Mouse (Mus musculus) heart, embryonic 10.5 days (tissue): ENCODE results near the gene Tex26. TPM values are rescaled to one million over a fixed set of nuclear protein-coding genes. Genes with fewer than 3 reads are reported as not detected.

ENCODE experiments used
- DNase-seq: peaks from one replicate; pipeline ENCODE4 v3.0.0-alpha.2; 2017; ENCODE audit warnings: low spot score
- H3K27ac ChIP-seq: fragments of 300-500 bp; sonication (generic); 2 replicates; pipeline ENCODE4 v1.5.1; 2016; ENCODE audit warnings: mild to moderate bottlenecking
- H3K27me3 ChIP-seq: fragments of 300-500 bp; sonication (generic); 2 replicates; pipeline ENCODE4 v1.6.1; 2016; ENCODE audit warnings: mild to moderate bottlenecking; ENCODE audit not compliant: poor library complexity, insufficient read depth, severe bottlenecking
- H3K36me3 ChIP-seq: fragments of 300-500 bp; sonication (generic); 2 replicates; pipeline ENCODE4 v1.6.1; 2016; ENCODE audit warnings: mild to moderate bottlenecking, moderate library complexity
- H3K4me1 ChIP-seq: fragments of 300-500 bp; sonication (generic); 2 replicates; pipeline ENCODE4 v1.6.1; 2016; ENCODE audit warnings: mild to moderate bottlenecking
- H3K4me3 ChIP-seq: fragments of 300-500 bp; sonication (generic); 2 replicates; pipeline ENCODE4 v1.5.1; 2016; ENCODE audit warnings: mild to moderate bottlenecking, moderate library complexity
- H3K9me3 ChIP-seq: fragments of 300-500 bp; sonication (generic); 2 replicates; pipeline ENCODE4 v1.6.1; 2016; ENCODE audit warnings: mild to moderate bottlenecking, moderate library complexity
- WGBS: fragments of 180-500 bp; shearing (Covaris S2); methylation state at CpG from one replicate; pipeline ENCODE4 v1.1.7; 2016; 5-methylcytosine and 5-hydroxymethylcytosine counted together
- polyA plus RNA-seq: library from polyadenylated mRNA; unstranded; fragments of >200 nt; fragmentation: Nextera tagmentation; extraction: Ambion mirVana; gene quantifications from 2 replicates; pipeline ENCODE4 v1.2.1, GENCODE M21; 2016

The Tex26 gene
- polyA plus RNA-seq, 1 experiment from 2014 or later, result 0.78 TPM

DNA sequence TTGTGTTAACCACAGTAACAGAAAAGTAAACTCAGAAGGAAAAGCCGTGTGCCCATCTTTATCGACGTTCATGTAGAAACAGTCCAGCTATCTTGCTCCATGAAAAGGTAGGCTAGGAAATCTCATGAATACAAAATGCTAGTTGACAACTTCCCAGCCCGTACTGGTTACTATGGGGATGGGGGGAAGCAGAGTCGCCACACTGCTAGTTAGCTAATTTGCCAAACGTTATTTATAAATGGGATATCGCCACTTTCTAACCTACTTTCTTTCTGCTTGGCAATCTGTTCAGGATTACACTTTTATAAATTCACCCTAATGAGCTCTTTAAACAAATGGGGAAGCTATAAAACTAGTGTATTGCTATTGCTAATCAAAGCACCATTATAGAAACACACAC, 42.5 kb downstream of the Tex26 start:
- 90% methylated on average over 7 of the region's 7 CpGs for WGBS
- Histone ChIP-seq H3K4me1 (0 out of 2 replicates have a peak, but pooled peaks cover 4% of the 10 kb centered on the region), H3K27me3 (no peaks in the 10 kb centered on the region), H3K27ac (no peak overlapping the region), H3K9me3 (no peaks in the 10 kb centered on the region), H3K4me3 (no peak overlapping the region), H3K36me3 (no peaks in the 10 kb centered on the region)
- no peak for DNase-seq

- Histone ChIP-seq H3K27ac (no peak overlapping the region), H3K27me3 (no peaks in the 10 kb centered on the region), H3K9me3 (no peaks in the 10 kb centered on the region), H3K36me3 (no peaks in the 10 kb centered on the region), H3K4me3 (no peak overlapping the region), H3K4me1 (peaks cover 6% of the 10 kb centered on the region; the same call in 1 of the 2 replicates)
- WGBS, result 55% methylated on average over 12 of the region's 12 CpGs
- no peak for DNase-seq
Measured at GRCm38 (mm10) chr5:149483321-149484052, 44.0 kb downstream of the Tex26 start.

- H3K4me3 ChIP-seq, result no peak overlapping the region
- no peaks in the 10 kb centered on the region for H3K36me3 ChIP-seq
- H3K27ac ChIP-seq, result no peak overlapping the region
- peaks cover 6% of the 10 kb centered on the region; the same call in 1 of the 2 replicates for H3K4me1 ChIP-seq
- H3K27me3 ChIP-seq, result no peaks in the 10 kb centered on the region
- WGBS, result 70% methylated on average over 12 of the region's 12 CpGs
- no peak for DNase-seq
- no peaks in the 10 kb centered on the region for H3K9me3 ChIP-seq
Measured at GRCm38 (mm10) chr5:149484270-149484669, 44.8 kb downstream of the Tex26 start.

GRCm38 (mm10) chr5:149485447-149485846, 46.0 kb downstream of the Tex26 start:
- Histone ChIP-seq H3K4me1 (peaks cover 6% of the 10 kb centered on the region; the same call in 1 of the 2 replicates), H3K4me3 (no peak overlapping the region), H3K36me3 (no peaks in the 10 kb centered on the region), H3K27me3 (no peaks in the 10 kb centered on the region), H3K9me3 (no peaks in the 10 kb centered on the region), H3K27ac (no peak overlapping the region)
- WGBS, result 91% methylated on average over 6 of the region's 6 CpGs
- DNase-seq, result no peak

DNA sequence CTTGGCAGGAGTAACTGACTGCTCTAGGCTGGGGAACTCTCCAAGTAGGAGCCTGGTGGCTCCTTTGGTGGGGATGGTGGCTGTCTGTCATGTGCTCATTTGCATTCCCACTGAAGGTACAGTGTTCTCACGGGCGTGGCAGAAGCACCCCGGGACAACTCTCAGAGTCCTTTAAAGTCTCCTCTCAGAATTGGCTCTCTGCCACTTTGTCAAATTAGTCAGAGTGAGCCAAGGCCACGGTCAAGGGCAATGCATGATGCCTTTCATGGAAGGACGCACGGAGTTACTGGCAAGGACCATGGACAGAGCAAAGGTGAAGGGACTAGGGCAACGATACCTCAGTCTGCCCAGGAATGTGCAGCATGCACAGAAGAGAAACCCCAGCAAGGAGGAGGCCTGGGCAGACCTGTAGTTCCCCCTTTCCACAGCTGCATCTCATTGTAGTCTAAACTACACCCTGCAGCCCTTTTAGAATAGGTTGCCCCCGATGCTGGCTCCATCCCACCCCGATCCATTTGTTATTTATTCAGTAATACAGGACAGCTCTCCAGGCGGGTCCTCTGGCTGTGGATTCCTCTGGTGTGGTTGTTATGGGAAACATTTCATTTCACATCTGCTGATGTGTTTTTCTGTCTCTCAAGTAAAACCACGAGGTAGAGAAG, 49.0 kb downstream of the Tex26 start:
- Histone ChIP-seq H3K27ac (no peak overlapping the region), H3K4me3 (no peak overlapping the region), H3K9me3 (no peaks in the 10 kb centered on the region), H3K27me3 (no peaks in the 10 kb centered on the region), H3K4me1 (peaks cover 12% of the 10 kb centered on the region; the same call in 1 of the 2 replicates), H3K36me3 (no peaks in the 10 kb centered on the region)
- 49% methylated on average over 11 of the region's 11 CpGs for WGBS
- DNase-seq, result no peak

GRCm38 (mm10) chr5:149489136-149489535, 49.7 kb downstream of the Tex26 start:
- Histone ChIP-seq H3K27ac (no peak overlapping the region), H3K4me1 (peaks cover 12% of the 10 kb centered on the region; the same call in 1 of the 2 replicates), H3K36me3 (no peaks in the 10 kb centered on the region), H3K27me3 (no peaks in the 10 kb centered on the region), H3K4me3 (no peak overlapping the region), H3K9me3 (no peaks in the 10 kb centered on the region)
- 84% methylated on average over 11 of the region's 11 CpGs for WGBS
- no peak for DNase-seq

DNA sequence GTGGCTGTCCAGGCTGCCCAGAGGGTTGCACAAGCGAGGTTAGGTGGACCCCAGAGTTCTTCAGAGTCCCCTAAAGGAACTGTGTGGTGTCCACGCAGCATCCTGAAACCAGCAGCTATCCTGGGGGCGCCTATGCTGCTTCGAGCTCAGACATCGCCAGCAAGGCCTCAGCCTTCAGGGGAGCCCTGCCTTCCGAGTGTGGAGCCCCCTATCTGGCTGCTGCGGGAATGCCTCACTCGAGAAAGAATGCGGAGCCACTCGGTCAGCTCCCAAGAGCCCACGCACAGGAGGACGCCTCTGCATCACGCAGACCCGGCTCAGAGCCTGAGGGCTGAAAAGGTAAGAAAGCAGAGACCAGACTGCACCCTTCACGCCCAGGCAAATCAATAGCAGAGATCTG, 50.8 kb downstream of the Tex26 start:
- Histone ChIP-seq H3K4me1 (peaks cover 12% of the 10 kb centered on the region; the same call in 1 of the 2 replicates), H3K27ac (no peak overlapping the region), H3K27me3 (no peaks in the 10 kb centered on the region), H3K9me3 (no peaks in the 10 kb centered on the region), H3K4me3 (no peak overlapping the region), H3K36me3 (no peaks in the 10 kb centered on the region)
- DNase-seq, result no peak
- 56% methylated on average over 15 of the region's 15 CpGs for WGBS

DNA sequence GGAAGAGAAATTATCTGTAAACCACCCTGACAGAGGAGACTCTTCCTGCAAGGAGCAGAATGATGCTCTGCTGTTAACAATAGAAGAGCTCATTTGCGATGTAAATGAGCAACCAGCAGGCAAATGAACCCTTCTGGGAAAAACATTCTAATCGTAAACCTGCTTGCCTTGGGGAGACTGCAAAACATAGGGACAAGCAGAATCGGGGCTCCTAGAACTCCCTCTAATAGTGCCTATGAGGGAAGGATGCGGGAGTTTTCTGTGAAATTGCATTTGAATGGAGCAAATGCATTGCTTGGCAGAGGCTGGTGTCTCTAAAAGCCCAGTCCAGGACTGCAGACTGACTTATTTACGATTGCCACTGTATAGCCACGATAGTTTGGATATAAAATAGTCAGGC, 56.2 kb downstream of the Tex26 start:
- 54% methylated on average over 6 of the region's 6 CpGs for WGBS

DNA sequence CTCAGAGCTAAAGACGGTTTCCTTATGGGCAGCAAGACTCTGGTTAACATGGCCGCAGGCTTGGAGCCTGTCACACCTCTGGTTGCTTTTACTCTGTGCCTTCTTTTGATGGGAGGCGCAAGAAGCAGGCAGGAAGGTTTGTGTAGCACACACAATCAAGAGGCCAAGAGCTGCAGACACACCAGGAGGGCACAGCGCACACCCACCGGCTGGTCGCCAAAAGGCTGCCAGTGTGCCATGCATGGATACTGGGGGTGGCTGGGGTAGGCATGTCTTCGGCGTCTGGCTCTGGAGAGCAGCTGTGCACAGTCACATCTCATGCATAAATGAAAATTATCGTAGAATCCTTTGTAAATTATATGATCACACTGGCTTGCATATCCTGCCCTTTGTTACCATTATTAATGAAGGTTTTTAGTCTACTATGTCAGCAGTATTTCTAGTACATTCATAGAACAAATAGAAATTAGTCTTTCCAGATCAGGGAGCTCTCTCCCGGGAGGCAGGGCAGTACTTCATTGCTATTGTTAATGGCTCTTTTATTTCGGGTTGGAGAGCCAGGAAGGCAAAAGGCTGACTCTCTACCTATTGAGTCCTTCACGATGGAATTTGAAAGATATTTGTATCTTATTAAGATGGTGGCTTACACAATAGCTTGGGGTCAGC, 57.1 kb downstream of the Tex26 start:
- WGBS, result 71% methylated on average over 12 of the region's 12 CpGs
- Histone ChIP-seq H3K36me3 (no peaks in the 10 kb centered on the region), H3K27me3 (no peaks in the 10 kb centered on the region), H3K9me3 (no peaks in the 10 kb centered on the region), H3K4me1 (peaks cover 18% of the 10 kb centered on the region), H3K4me3 (no peak overlapping the region), H3K27ac (no peak overlapping the region)
- DNase-seq, result no peak

More for the DNA sequence above, 56.2 kb downstream of the Tex26 start:
- Histone ChIP-seq H3K36me3 (no peaks in the 10 kb centered on the region), H3K4me3 (no peak overlapping the region), H3K27me3 (no peaks in the 10 kb centered on the region), H3K27ac (no peak overlapping the region), H3K9me3 (no peaks in the 10 kb centered on the region), H3K4me1 (peaks cover 18% of the 10 kb centered on the region)
- no peak for DNase-seq

- Histone ChIP-seq H3K9me3 (no peaks in the 10 kb centered on the region), H3K27ac (no peak overlapping the region), H3K36me3 (no peaks in the 10 kb centered on the region), H3K4me1 (peaks cover 12% of the 10 kb centered on the region), H3K4me3 (no peak overlapping the region), H3K27me3 (no peaks in the 10 kb centered on the region)
- WGBS, result 48% methylated on average over 4 of the region's 4 CpGs
- DNase-seq, result no peak
Measured at GRCm38 (mm10) chr5:149499936-149500335, 60.5 kb downstream of the Tex26 start.

DNA sequence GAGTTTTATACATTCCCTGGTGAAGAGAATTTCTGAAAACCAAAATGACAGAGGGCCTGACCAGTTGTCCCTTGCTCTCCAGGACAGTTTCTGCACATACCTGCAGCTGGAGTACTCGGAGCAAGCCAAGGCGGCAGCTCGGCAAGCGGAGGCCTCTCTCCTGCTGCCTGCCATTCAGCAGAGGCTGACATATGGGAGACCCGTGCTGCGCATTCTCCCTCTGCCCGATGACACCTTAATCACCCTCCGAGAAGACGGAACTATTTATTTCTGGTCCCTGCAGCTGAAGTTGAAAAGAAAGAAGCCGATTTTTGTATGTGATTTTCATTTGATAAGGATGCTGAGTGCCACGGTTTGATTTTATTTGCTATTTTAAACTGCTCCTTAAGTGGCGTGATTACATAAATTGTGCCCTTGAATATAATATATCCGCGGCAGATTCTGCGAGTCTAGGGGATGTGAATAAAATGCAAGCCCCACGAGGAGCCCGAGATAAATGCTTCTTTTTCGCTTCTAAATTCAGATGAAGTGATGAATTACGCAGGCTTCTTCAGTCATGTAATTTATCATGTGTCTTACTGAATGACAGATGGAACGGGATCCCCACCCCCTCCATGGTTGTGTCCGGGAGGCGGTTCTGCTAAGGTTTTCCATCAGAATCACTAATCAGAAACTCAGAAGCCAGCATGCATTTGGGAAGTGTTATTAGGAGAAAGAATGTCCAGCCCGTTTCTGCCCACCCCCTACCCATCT, 64.1 kb downstream of the Tex26 start:
- H3K27ac ChIP-seq, result no peak overlapping the region
- H3K4me3 ChIP-seq, result no peak overlapping the region
- no peaks in the 10 kb centered on the region for H3K36me3 ChIP-seq
- peaks cover 13% of the 10 kb centered on the region; the same call in 1 of the 2 replicates for H3K4me1 ChIP-seq
- H3K27me3 ChIP-seq, result no peaks in the 10 kb centered on the region
- DNase-seq, result no peak
- H3K9me3 ChIP-seq, result no peaks in the 10 kb centered on the region
- 80% methylated on average over 23 of the region's 23 CpGs for WGBS

GRCm38 (mm10) chr5:149504985-149505384, 65.5 kb downstream of the Tex26 start:
- Histone ChIP-seq H3K27ac (no peak overlapping the region), H3K4me3 (no peak overlapping the region), H3K4me1 (peaks cover 15% of the 10 kb centered on the region; the same call in 1 of the 2 replicates), H3K27me3 (no peaks in the 10 kb centered on the region), H3K9me3 (no peaks in the 10 kb centered on the region), H3K36me3 (no peaks in the 10 kb centered on the region)
- WGBS, result 81% methylated on average over 8 of the region's 8 CpGs
- no peak for DNase-seq
